Mouse (Mus musculus) mouse embryonic stem cell (cell line): ENCODE measurements around the gene Mocs3.

Source experiments
- in situ Hi-C, 2 experiments: fragments of 300-500 bp; cut with MboI; formaldehyde crosslinking; loops; 1 replicate in 1 of 2; 3 replicates in 1 of 2; pipeline ENCODE4 v1.14.3; 2019 to 2020; ENCODE audit warnings: low sequenced_read_pairs in 2 of 2, low pct_unique_long_range_greater_than_20kb in 1 of 2, mixed read lengths in 1 of 2; ENCODE audit not compliant: unreplicated experiment in 1 of 2

Mocs3 gene

GRCm38 (mm10) chr2:168230026-168230728 lies at the start of gene Mocs3, which contains the start of the genes Gm20716 and Dpm1:
Gene Mocs3 (plus strand): TSS chr2:168230622.
Gene Gm20716 (minus strand): TSS chr2:168230364.
Gene Dpm1 (minus strand): TSS chr2:168230591.
- in situ Hi-C loops = no loop called here

DNA sequence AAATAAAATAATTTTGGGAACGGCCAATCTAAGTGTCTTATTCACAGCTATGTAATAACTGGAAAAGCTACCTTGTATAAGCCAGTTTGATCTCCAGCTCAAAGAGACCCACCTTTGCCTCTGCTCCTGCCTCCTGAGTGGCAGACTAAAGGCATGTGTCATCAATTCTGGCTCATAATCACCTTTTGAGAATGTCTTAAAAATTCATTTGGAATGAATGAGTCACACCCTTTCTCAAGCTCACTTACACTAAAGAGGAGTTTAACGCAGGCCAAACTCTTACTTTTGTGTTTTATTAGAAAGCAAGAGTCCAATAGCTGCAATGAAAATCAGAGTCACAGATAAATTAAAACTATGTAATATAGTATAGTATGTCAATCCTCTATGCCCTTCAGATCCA lies 38.6 kb upstream of the Mocs3 start:
- in situ Hi-C loops = no loop called here

DNA sequence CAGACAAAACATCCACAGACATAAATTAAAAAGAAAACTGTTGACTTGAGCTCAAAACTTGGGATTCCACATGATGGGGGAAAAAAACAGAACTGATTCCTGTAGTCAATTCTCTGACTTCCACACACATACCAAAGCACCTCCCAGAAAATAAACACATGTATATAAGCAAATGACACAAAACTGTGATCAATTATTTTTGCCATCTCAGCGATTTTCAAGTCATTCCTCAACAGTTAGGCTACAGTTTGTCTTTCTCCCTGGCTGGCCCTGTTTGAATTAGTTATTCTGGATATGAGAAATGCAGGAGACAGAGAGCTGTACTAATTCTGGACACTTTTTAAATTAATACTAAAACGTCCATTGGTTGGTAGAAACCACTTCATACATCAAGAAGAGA lies 36.7 kb upstream of the Mocs3 start:
- in situ Hi-C loops = no loop called here

DNA sequence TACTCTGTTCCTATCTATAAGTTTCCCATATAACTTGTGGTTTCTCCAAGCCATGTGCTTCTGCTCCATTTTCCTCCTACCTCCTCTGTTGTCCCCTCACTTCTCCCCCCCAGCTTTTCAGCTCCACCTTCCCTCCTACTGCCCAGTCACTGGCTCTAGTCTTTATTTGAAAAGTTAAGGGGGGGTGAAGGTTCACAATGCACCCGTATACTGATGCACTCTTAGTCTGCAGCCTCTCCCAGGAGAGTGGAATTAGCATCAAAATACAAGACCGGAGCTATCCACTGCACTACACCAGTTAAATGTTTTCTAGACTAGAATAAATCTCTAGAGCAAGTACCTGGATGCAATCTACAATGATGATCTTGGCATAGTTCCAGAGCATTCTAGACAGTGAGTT lies 34.7 kb upstream of the Mocs3 start:
- in situ Hi-C loops = no loop called here

GRCm38 (mm10) chr2:168198421-168198820 lies 32.0 kb upstream of the Mocs3 start:
- in situ Hi-C loops = no loop called here

GRCm38 (mm10) chr2:168199476-168199875 lies 30.9 kb upstream of the Mocs3 start:
- in situ Hi-C loops = no loop called here

DNA sequence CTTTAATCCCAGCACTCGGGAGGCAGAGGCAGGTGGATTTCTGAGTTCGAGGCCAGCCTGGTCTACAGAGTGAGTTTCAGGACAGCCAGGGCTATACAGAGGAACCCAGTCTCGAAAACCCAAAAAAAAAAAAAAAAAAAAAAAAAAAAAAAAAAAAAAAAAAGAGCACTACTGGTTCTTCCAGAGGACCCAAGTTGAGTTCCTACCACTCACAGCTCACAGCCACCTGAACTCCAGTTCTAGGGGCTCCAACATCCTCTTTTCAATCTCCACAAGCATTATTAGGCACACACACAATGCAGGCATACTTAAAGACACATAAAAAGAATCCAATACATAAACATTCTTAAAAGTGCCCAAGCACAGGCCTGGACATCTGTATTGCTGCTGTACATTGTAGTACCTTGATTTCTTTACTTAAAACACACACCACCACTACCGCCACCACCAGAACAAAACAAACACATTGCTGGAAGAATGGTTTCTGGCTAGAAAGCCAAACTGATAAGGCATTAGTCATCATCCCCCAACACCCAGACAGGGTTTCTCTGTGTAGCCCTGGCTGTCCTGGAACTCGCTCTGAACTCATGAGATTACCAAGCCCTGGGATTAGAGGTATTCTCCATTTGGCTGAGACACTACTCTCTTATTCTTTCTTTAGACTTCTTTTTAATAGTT lies 30.3 kb upstream of the Mocs3 start:
- in situ Hi-C loops = no loop called here

DNA sequence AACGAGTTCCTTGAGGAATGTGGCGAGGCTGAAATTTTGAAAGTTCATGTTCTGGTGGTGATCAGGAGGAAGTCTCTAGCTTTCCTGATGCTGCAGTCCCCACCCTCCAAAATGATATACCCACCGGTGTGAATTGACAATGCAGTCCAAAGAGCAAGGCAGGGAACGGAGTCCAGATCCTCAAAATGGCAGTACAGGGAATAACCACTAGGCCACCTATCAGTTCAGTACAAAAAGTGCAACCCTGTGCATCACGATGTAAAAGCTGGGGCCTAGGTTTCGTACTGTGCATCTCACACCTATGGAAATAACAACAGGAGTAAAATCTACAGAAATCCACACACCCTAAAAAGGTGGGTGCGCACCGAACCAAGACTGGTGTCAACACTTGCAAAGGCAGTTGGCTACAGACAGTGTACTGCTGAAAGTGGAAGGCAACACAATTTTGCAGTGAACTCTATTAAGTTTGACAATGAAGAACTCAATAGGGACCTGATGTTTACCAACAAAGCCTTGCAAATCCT lies 25.9 kb upstream of the Mocs3 start:
- in situ Hi-C loops = no loop called here

GRCm38 (mm10) chr2:168205265-168205664 lies 25.2 kb upstream of the Mocs3 start:
- in situ Hi-C loops = loop anchor here in 1 of 2 experiments (5.0 kb wide), 1 partner anchor 78 kb away; no protein-coding TSS in a partner anchor

- in situ Hi-C loops = loop anchor here in 1 of 2 experiments (5.0 kb wide), 1 partner anchor 79 kb away; no protein-coding TSS in a partner anchor
Measured at GRCm38 (mm10) chr2:168205681-168206631, 24.5 kb upstream of the Mocs3 start.

DNA sequence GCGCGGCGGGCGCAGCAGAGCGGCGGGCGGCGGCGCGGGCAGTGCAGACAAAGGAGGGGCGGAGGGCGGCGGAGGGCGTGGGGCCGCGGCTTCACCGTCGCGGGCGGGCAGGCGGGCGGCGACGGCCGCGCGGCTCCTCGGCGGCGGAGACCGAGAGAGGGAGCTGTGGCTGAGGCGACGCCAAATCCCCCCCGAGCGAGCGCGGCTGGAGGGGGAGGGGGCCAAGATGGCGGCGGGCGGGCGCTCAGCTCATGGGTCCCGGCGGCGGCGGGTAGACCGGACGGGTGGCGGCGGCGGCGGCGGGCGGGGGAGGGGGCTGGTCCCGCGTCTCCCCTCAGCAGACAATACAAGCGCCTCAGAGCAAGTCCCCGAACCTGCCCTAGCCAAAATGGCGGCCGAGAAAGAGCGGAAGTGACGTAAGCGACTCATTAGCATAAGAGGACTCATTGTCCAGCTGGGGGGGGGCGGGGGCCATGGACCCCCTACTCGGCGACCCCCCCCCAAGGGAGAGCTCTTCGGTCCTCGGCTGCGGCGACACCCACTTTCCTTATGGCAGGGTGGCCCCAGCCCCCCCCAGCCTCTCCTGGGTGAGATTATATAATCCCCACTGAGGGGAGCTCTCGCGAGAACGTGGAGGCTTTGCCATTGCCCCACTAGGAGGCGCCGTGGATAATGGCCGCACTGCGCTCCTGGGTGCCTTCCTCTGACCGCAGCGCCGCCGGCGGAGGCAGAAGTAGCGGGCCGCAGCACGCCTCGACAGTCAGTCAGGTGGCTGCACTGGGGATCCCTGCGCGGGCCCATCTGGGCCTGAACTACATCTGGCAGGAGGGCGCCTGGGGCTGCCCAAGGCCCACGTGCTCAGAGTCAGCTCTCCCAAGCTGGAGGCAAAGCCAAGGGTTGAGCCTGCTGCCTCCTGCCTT lies 23.4 kb upstream of the Mocs3 start, which contains the start of gene Adnp:
TSS of gene Adnp (minus strand) at position 388 of the 920 bp plus-strand sequence.
- in situ Hi-C loops = loop anchor here in 1 of 2 experiments (5.0 kb wide), 1 partner anchor 80 kb away; no protein-coding TSS in a partner anchor

DNA sequence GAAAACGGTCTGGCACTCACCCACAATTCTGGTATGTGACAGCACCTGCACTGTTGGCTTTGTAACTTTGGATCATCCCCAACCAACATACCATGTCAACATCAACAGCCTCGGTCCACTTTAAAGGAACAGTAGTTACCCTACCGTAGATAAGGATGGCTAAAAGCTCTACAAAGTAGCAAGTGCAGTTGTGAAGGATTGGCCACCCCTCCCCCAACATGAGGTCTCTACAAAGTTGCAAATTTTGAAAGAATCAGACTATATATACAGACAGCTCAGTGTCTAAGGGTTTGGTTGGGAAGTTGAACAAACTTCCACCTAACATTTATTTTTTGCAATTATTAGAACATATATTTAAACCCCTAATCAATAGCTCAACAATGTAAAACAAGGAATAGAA lies 22.5 kb upstream of the Mocs3 start:
- in situ Hi-C loops = loop anchor here in 1 of 2 experiments (5.0 kb wide), 1 partner anchor 81 kb away; no protein-coding TSS in a partner anchor

DNA sequence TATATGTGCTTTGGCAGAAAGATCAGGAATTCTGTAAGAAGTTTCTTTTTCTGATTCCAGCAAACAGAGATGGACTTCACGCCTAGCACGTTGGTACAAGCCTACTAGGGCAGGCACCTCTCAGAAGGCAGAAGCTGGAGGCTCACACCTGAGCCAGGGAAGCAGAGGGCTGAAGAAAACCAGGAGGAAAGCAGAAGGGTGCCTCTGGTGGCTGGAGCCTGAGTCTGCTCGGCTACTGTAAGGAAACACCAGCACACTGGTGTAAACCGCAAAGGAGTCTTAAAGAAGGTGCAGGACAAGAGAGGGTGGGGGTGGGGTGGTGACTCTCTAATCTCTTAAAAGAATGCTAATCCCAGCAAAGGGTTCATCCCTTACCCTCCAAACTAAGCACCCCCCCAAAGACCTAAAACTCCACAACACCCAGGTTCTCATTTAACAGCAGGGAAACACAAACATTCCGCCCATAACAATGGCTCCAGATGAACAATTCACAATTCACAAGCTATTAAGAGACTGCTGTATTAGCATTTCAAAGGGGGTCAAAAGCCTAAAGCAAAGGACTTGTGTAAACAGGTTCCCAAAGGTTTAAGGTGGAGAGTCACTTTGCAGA lies 16.5 kb upstream of the Mocs3 start:
- in situ Hi-C loops = no loop called here

DNA sequence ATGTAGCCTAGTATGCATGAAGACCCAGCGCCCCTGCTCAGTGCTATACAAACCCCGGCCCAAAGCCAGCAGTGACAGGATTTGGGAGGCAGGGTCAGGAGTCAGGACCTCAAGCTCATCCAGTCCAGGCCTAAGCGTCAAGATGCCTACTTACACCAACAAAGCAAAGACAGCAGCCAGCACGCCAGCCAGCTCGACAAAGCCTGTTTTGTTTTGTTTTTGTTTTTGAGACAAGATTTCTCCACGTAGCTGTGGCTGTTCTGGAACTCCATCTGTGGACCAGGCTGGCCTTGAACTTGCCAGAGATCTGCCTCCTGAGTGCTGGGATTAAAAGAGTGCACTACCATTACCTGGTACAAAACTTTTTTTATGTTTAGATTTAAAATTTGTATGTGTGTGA lies 7.1 kb upstream of the Mocs3 start:
- in situ Hi-C loops = no loop called here

GRCm38 (mm10) chr2:168229116-168230025 lies 1.1 kb upstream of the Mocs3 start:
- in situ Hi-C loops = no loop called here
